Mouse (Mus musculus) myocyte (in vitro differentiated cells): Measurements from ENCODE around the gene 5330417C22Rik. TPM values are rescaled to one million over a fixed set of nuclear protein-coding genes. Genes with fewer than 3 reads are reported as not detected.
A peak's percentile ranks its signal among the peaks of the same experiment; 100 is the strongest.

Experiments used
- H3K27me3 ChIP-seq: one replicate; pipeline ENCODE4 v1.6.1; 2011; ENCODE audit not compliant: control insufficient read depth, insufficient read depth, insufficient read length
- H3K36me3 ChIP-seq: one replicate; pipeline ENCODE4 v1.6.1; 2011; ENCODE audit not compliant: control insufficient read depth, insufficient read depth
- H3K4me2 ChIP-seq: one replicate; pipeline ENCODE4 v1.6.1; 2011; ENCODE audit warnings: low read depth, control low read depth
- H3K4me3 ChIP-seq: one replicate; pipeline ENCODE4 v1.5.1; 2011; ENCODE audit warnings: mild to moderate bottlenecking, control low read depth, moderate library complexity
- H3K79me2 ChIP-seq: one replicate; pipeline ENCODE4 v1.6.1; 2011; ENCODE audit not compliant: control insufficient read depth, insufficient read depth
- H3ac ChIP-seq: one replicate; pipeline ENCODE4 v1.6.1; 2011; ENCODE audit not compliant: control insufficient read depth, insufficient read length
- CEBPB ChIP-seq: IDR thresholded peaks from 2 replicates; pipeline ENCODE4 v1.6.1; 2011; ENCODE audit warnings: mild to moderate bottlenecking, moderate library complexity; ENCODE audit not compliant: poor library complexity, insufficient read depth, severe bottlenecking
- E2F4 ChIP-seq: IDR thresholded peaks from one replicate; pipeline ENCODE4 v1.6.1; 2011; ENCODE audit warnings: mild to moderate bottlenecking, control low read depth, moderate library complexity; ENCODE audit not compliant: insufficient read depth
- MAX ChIP-seq: IDR thresholded peaks from one replicate; pipeline ENCODE4 v1.6.1; 2011; ENCODE audit warnings: low read depth, mild to moderate bottlenecking, control low read depth
- MYOD1 ChIP-seq, 3 experiments: IDR thresholded peaks; one replicate each; pipeline ENCODE4 v1.6.1; 2011; ENCODE audit warnings: control low read depth in 2 of 3, low read depth in 2 of 3, mild to moderate bottlenecking in 2 of 3, moderate library complexity in 1 of 3; ENCODE audit not compliant: insufficient read length in 2 of 3, control insufficient read depth in 1 of 3
- MYOG ChIP-seq, 3 experiments: IDR thresholded peaks; one replicate each; pipeline ENCODE4 v1.6.1; 2011; ENCODE audit warnings: control low read depth in 2 of 3, low read depth in 2 of 3, mild to moderate bottlenecking in 2 of 3; ENCODE audit not compliant: insufficient read length in 2 of 3, control insufficient read depth in 1 of 3, insufficient read depth in 1 of 3
- POLR2A ChIP-seq: IDR thresholded peaks from one replicate; pipeline ENCODE4 v1.6.1; 2011; ENCODE audit warnings: low read depth, mild to moderate bottlenecking, control low read depth, moderate library complexity; ENCODE audit not compliant: insufficient read length
- POLR2AphosphoS2 ChIP-seq: IDR thresholded peaks from one replicate; pipeline ENCODE4 v1.6.1; 2011; ENCODE audit warnings: low read depth, control low read depth; ENCODE audit not compliant: insufficient read length
- REST ChIP-seq: IDR thresholded peaks from one replicate; pipeline ENCODE4 v1.6.1; 2011; ENCODE audit warnings: mild to moderate bottlenecking, control low read depth, moderate library complexity; ENCODE audit not compliant: insufficient read depth, insufficient read length
- SRF ChIP-seq: IDR thresholded peaks from one replicate; pipeline ENCODE4 v1.6.1; 2011; ENCODE audit warnings: low read depth; ENCODE audit not compliant: control insufficient read depth, insufficient read length
- TCF12 ChIP-seq: IDR thresholded peaks from one replicate; pipeline ENCODE4 v1.6.1; 2011; ENCODE audit warnings: mild to moderate bottlenecking, control low read depth; ENCODE audit not compliant: poor library complexity, insufficient read depth, severe bottlenecking
- TCF3 ChIP-seq: IDR thresholded peaks from one replicate; pipeline ENCODE4 v1.6.1; 2011; ENCODE audit warnings: low read depth, control low read depth; ENCODE audit not compliant: insufficient read length
- USF1 ChIP-seq: IDR thresholded peaks from one replicate; pipeline ENCODE4 v1.6.1; 2011; ENCODE audit warnings: low read depth, mild to moderate bottlenecking, control low read depth, moderate library complexity
- polyA plus RNA-seq: library from polyadenylated mRNA; unstranded; fragments of >200 nt; fragmentation: generic; extraction: Trizol; gene quantifications from one replicate; pipeline ENCODE4 v1.2.1, GENCODE M21; 2012; ENCODE audit warnings: missing spikeins

5330417C22Rik gene
- polyA plus RNA-seq, 1 experiment: 0.05 TPM

GRCm38 (mm10) chr3:108432542-108433187, 103.7 kb downstream of the 5330417C22Rik start:
- H3K27me3 ChIP-seq: no peaks in the 10 kb centered on the region
- TF ChIP-seq REST: no peak
- no peak for TF ChIP-seq TCF3
- no peak for TF ChIP-seq MAX
- TF ChIP-seq POLR2A: no peak
- TF ChIP-seq POLR2AphosphoS2: peak; percentile 61
- TF ChIP-seq MYOG (IDR thresholded peaks at IDR 0.05; ENCODE audit: control insufficient read depth in 1 of 3, insufficient read depth in 1 of 3, insufficient read length in 2 of 3, low read depth in 2 of 3): no peak
- H3ac ChIP-seq: no peak overlapping the region
- peaks cover 90% of the 10 kb centered on the region for H3K36me3 ChIP-seq
- H3K79me2 ChIP-seq: peaks cover 18% of the 10 kb centered on the region
- H3K4me2 ChIP-seq: no peak overlapping the region
- H3K4me3 ChIP-seq: no peak overlapping the region

GRCm38 (mm10) chr3:108425624-108426018, 110.7 kb downstream of the 5330417C22Rik start:
- Histone ChIP-seq H3K36me3 (peaks cover 51% of the 10 kb centered on the region), H3ac (no peak overlapping the region), H3K27me3 (peaks cover 2% of the 10 kb centered on the region), H3K4me3 (no peak overlapping the region), H3K4me2 (no peak overlapping the region), H3K79me2 (no peaks in the 10 kb centered on the region)
- no peak for TF ChIP-seq SRF
- TF ChIP-seq TCF12: no peak
- no peak for TF ChIP-seq MYOD1 (IDR thresholded peaks at IDR 0.05; ENCODE audit: control insufficient read depth in 1 of 3, insufficient read length in 2 of 3, low read depth in 2 of 3)
- no peak for TF ChIP-seq E2F4
- TF ChIP-seq TCF3: no peak
- no peak for TF ChIP-seq MAX
- TF ChIP-seq MYOG (IDR thresholded peaks at IDR 0.05; ENCODE audit: control insufficient read depth in 1 of 3, insufficient read depth in 1 of 3, insufficient read length in 2 of 3, low read depth in 2 of 3): no peak
- TF ChIP-seq POLR2AphosphoS2: peak; percentile 79
- no peak for TF ChIP-seq REST
- TF ChIP-seq CEBPB: no peak
- peak; percentile 18 for TF ChIP-seq POLR2A
- TF ChIP-seq USF1: no peak

- H3ac ChIP-seq: no peak overlapping the region
- no peak overlapping the region for H3K4me3 ChIP-seq
- H3K36me3 ChIP-seq: peaks cover 46% of the 10 kb centered on the region
- TF ChIP-seq POLR2AphosphoS2: no peak
- TF ChIP-seq E2F4: no peak
- no peak for TF ChIP-seq CEBPB
- no peak for TF ChIP-seq MAX
- TF ChIP-seq TCF12: no peak
- TF ChIP-seq MYOD1 (IDR thresholded peaks at IDR 0.05; ENCODE audit: control insufficient read depth in 1 of 3, insufficient read length in 2 of 3, low read depth in 2 of 3): no peak
- TF ChIP-seq REST: no peak
- TF ChIP-seq MYOG (IDR thresholded peaks at IDR 0.05; ENCODE audit: control insufficient read depth in 1 of 3, insufficient read depth in 1 of 3, insufficient read length in 2 of 3, low read depth in 2 of 3): no peak
- no peak for TF ChIP-seq TCF3
- no peaks in the 10 kb centered on the region for H3K79me2 ChIP-seq
- H3K27me3 ChIP-seq: peaks cover 5% of the 10 kb centered on the region
- no peak overlapping the region for H3K4me2 ChIP-seq
Measured at GRCm38 (mm10) chr3:108424944-108425623, 111.3 kb downstream of the 5330417C22Rik start.

DNA sequence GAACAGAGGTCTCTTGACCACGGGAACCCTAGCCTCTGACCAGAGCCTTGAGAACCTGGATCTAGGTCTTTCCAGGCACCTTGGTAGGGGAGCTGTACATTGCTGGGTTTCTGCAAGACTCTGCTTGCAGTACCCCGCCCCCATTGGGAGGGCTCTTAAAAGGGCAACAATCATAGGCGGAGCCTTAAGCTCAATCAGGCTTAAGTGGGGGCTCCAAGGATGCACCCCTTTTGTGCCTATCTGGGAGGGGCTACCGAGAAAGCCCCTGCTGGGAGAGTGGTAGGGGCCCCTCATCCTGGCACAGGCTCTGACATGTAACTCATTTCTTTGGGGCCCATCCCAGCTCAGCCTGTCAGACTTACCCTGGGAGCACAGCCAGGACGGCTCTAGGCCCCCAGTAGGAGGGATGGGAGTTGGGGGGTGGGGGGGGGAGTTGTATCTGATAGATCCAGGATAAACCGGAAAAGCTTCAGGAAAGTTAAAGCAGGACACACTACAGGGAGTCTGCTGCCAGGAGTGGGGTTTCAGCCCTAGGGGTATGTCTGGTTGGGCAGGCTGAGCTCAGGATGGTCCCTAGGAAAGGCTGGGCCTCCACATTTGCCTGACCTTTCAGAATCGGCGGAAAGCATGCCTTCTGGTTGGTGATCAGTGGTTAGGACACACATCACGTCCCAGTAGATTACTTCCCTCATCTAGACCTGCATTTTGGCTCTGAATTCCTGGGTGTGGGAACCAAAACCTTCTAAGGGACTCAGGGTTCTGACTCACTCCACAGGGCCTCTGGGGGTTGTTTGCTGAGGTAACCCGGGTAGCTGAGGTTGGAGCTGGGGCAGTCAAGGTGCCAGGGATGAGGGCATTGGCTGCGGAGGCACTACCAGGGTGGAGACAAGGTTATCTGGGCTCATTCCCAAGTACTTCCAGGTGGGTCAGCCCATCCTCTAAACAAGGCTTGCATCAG, 112.2 kb downstream of the 5330417C22Rik start:
- peak; percentile 94 for TF ChIP-seq POLR2AphosphoS2
- no peak for TF ChIP-seq CEBPB
- TF ChIP-seq POLR2A: peak; percentile 30
- Histone ChIP-seq H3K79me2 (no peaks in the 10 kb centered on the region), H3K27me3 (peaks cover 5% of the 10 kb centered on the region), H3K4me2 (no peak overlapping the region), H3K36me3 (peaks cover 37% of the 10 kb centered on the region), H3K4me3 (no peak overlapping the region), H3ac (no peak overlapping the region)

DNA sequence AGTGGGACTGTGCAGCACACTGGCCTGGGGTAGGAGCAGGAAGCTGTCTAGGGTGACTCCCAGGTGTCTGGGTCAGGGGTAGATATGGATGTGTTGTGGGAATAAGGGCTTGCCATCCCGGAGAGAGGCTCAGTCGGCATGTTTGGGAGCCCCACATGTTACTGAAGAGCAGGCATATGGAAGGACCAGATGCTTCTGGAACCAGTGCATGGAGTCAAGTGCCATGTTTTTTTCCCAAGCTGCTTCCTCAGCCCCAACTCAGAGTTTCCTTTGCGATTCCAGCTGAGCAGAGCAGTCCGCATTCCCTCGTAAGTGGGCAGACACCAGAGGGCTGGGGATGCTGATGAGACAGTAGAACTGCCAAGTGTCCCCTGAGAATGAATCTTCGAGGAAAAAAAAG, 113.3 kb downstream of the 5330417C22Rik start:
- no peak overlapping the region for H3K4me2 ChIP-seq
- peaks cover 10% of the 10 kb centered on the region for H3K27me3 ChIP-seq
- no peaks in the 10 kb centered on the region for H3K79me2 ChIP-seq
- no peak overlapping the region for H3K4me3 ChIP-seq
- TF ChIP-seq SRF (no peak), TCF12 (no peak), POLR2AphosphoS2 (no peak), REST (no peak), USF1 (no peak), MYOD1 (IDR thresholded peaks at IDR 0.05; ENCODE audit: control insufficient read depth in 1 of 3, insufficient read length in 2 of 3, low read depth in 2 of 3) (no peak), POLR2A (no peak), MAX (no peak), E2F4 (no peak), MYOG (IDR thresholded peaks at IDR 0.05; ENCODE audit: control insufficient read depth in 1 of 3, insufficient read depth in 1 of 3, insufficient read length in 2 of 3, low read depth in 2 of 3) (no peak), TCF3 (no peak)
- H3ac ChIP-seq: no peak overlapping the region
- peaks cover 27% of the 10 kb centered on the region for H3K36me3 ChIP-seq
